Mouse (Mus musculus): ENCODE measurements around the gene Nhsl1.

DNA sequence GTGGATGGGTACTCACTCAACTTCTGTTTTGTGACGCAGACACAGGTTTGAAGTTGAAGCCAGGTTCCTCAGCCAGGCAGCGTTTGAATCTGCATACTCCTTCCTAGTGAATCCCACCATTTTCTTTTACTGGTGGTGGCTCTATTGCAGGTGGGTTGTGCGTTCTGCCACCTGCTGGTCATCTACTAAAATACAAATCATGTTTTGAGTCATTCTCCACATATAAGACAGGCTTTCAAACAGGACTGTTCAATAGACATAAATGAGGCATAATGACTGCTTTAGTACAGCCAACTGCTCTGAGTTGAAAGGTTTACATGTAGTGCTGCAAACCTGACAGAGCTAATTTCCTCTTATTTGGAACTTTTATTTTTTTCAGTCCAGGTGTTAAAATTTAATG, 75.0 kb downstream of the Nhsl1 start:
- TF ChIP-seq CTCF (IDR thresholded peaks at IDR 0.05; ENCODE audit: low read depth): peak; percentile 47
- no peak for TF ChIP-seq EP300 (IDR thresholded peaks at IDR 0.05; ENCODE audit: low read depth)

Data from liver, embryonic 14.5 days (tissue).